Mouse (Mus musculus) lung, postnatal 0 days (tissue): ENCODE data around the gene 1700020A23Rik.

ENCODE experiments used
- CTCF ChIP-seq: IDR thresholded peaks from 2 replicates; pipeline ENCODE4 v1.5.1; 2016; ENCODE audit warnings: antibody characterized with exemption, mild to moderate bottlenecking
- EP300 ChIP-seq: IDR thresholded peaks from 2 replicates; pipeline ENCODE4 v1.6.1; 2016; ENCODE audit warnings: antibody characterized with exemption, mild to moderate bottlenecking, control low read depth

DNA sequence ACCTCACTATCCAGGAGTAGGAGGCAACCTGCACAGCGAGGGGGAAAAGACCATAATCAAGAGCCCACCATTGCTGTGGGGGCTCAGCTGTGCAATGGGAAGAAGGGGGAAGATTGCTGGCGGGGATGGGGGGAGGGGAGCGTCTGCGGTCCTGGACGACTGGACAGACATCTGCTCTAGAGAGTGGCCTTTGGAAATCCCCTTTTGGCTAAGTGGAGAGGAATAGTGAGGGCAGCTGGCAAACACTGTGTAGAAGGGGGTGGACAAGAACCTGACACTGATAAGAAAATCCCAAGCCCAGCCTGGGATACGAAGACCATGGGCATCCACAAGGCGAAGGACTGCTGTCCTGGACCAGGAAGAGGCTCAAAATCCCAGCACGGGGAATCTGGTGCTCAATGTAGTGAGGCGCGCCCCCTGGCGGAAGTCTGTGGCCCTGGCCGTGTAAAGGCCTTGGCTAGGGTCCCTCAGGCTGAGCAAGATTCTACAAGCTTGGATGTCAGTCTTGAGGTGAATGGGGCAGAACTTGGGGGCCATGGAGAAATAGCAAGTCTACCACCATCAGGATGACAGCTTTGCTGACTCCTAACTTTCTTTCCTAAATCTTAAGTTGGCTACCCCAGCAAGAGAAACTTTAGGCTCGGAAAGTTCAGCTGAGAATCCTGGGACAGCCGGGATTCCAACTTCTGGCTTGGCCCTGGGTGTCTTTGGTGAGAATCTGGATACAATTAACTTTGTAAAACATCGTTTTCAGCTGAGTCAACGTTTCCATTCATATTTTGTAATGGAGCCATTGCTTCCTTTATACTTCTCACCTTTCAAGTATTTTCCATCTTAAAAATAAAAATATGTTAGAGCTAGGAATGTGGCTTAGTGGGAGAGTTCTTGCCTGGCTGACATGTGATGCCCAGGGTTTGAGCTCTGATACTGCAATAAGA is 6.8 kb downstream of the 1700020A23Rik start:
- peak; percentile 96 for TF ChIP-seq CTCF
- TF ChIP-seq EP300: no peak
